Mouse (Mus musculus) left cerebral cortex, adult 9 months (tissue): ENCODE data around the gene Slc4a3.
A peak's percentile ranks its signal among the peaks of the same experiment; 100 is the strongest.

Source experiments
- DNase-seq, 2 experiments: peaks; one replicate each; pipeline ENCODE4 v3.0.0; 2022; ENCODE audit warnings: low spot score in 2 of 2

Slc4a3 gene

DNA sequence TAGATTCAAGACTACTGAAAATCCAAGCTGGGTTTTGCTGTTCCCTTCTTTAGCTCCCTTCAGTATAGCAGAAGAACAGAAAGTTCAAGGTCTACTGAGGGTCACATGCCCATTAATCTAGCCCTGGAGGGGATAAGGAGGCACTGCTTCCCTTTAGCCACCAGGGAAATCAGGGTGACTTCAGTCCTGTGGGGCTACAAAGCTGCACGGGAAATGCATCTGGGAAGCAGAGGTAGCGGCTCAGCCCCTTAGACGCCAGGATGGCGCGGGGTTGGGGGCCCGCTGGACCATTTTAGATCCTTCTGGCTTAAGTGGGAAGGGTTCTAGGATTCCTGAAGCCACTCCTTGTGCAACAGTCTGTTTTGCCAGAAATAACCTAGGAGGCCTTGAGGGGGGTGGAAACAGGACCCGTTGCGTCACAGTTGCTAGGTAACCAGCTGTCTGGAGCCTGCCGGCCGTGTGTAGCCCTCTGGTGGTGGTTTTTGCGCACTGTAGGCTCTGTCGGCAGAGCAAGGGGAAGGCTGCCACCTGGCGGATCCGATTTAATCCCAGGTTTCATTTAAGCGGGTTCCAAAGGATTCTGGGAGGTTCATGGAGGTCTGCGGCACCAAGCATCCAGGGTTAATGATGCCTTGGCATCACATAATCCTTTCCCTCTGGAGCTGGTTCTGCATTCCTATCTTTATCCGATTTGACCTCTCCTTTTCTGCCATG, 13.3 kb downstream of the Slc4a3 start:
- peak; percentile 89 to 98 for DNase-seq

DNA sequence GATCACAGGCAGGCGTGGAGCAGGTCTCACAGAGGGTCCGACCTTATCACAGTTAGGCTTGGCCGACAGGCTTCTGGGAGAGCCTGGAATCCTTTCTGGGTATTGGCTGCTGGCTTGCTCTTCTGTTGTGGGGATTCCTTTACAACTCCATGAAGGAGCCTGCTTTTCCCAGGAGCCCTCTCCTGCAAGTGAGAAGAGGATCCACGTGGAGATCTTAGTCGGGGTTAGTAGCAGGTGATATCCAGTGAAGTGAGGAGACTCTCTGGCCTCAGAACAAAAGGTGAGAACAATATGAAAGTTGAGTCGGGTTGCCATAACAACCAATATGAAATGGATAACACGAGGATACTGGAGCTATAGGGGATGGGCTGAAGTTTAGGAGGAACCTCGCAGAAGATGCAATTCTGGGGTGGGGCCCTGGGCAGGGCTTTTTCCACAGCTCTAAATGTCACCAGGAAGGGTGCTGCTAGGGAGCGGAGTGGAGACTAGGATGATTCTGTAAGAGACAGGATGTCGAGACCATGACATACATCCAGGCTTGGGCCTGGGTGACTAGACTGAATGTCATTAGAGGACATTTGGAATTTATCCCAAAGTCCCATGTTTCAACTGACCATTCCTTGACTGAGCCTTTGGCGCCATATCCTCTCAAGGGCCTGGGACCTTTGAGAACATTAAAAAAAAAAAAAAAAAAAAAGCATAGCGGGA, 14.3 kb downstream of the Slc4a3 start:
- no peak for DNase-seq

DNA sequence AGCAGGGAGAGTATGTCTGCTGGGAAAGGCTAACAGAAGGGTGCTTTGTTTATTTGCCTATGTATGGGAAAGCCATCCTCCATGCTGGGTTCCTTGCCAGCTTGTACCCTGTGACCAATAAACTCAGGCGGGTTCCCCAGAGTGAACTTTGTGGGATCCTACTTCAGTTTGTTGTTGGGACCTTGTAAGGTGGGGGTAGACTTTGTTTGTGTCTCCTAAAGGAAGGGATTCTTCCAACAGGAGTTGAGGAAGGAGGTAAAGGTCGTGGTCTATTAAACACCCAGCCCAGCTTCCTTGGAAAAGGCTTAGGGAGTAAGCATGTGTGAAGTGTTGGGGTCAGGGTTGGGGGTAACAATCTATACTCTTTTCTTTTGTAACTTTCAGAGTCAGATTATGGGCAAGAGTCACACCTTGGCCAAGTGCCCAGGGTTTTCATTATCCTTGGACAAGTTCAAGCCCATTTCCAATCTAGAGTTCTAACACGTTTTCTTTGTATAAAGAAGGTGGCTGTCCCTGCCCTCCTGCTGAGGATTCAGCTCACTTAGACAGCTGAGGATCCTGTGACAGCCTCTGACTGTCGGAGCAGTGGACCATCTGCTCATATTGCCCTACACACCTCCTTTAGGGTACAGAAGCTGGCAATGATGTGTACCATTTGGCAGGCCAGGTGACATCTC, 15.3 kb downstream of the Slc4a3 start:
- DNase-seq = no peak

DNA sequence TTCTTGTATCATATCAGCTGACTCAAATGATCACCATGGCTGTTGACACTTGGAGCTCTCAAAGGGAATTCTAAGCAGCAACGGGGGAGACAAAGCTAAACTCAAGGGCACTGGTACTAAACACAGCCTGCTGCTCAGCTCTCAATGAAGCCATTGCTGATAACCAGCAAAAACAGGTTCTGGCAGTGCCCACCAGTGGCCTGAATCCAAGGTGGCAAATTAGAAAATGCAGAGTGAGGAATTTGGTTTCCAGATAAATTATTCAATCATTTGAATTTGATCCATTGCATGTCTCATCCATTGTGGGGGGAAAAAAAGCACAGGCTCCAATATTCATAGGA, 15.8 kb downstream of the Slc4a3 start:
- DNase-seq = no peak

DNA sequence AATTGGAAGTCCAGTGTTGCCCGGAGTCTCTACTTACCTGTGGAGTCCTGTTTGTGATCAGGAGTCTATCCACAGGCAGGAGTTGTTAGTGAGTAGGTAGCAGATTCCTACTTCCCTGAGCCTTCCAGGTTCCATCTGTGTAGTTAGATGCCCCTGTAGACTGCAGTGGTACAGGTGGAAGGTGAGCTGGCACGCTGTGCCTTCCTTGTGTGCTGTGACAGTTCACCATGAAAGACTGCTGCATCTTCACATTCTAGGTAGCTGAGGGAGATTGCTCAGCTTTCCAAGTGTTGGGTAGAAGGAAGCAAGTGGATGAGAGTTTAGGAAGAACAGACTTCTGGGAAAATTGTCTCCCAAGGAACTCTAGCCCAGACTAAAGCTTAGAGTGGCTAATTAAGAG, 18.0 kb downstream of the Slc4a3 start:
- no peak for DNase-seq

DNA sequence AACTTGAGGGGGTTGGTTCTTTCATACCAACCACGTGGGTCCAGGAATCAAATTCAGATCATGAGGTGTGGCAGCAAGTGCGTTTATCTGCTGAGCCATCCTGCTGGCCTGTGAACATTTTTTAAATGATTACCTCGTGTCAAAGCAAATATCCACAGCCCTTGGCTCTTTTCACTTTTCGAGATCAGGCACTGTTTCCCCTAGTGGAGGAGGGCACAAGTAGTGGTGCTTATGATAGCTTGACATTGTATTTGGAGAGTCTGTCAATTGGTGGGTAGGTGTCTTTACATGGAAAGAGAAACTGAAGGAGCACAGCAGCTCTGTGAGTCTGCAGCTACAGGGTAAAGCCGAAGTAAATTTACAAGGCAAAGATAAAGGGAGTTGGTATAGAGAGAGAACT, 18.9 kb downstream of the Slc4a3 start:
- DNase-seq = no peak

DNA sequence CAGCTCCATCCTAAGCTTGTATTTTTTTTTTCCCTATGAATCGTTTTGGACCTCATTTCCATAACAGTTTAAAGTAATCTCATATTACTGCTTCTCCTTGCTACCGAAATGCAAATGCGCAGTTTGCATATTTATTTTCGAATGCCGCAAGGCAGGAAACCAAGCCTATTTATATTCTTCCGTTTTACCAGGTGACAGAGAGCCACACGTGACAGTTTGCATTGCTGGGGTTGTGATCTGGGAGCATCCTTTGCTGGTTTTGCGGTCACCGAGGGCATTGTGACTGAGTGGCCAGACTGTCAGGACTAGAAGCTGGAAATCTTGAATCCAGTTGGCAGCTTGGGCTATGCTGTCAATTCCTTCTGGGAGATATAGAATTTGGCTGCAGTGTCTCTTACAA, 19.6 kb downstream of the Slc4a3 start:
- DNase-seq = no peak

DNA sequence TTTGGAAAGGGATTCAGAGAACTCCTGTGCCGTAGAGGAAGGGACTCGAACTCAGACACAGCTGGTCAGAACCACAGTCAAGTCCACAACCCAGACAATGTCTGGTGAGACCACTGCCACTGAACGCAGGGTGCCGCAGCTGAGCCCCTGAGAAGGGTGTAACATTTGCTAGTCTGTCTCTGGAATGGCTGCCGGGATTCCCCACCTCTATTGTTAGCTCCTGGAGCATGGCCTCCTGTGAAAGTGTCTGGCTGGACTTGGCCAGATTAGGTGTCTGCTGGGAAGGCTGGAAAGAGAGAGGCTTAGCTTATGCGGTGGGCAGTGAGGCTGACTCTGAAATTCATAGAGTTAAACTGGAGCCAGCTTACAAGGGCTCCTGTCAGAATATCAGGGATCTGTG, 24.3 kb downstream of the Slc4a3 start:
- DNase-seq = no peak

DNA sequence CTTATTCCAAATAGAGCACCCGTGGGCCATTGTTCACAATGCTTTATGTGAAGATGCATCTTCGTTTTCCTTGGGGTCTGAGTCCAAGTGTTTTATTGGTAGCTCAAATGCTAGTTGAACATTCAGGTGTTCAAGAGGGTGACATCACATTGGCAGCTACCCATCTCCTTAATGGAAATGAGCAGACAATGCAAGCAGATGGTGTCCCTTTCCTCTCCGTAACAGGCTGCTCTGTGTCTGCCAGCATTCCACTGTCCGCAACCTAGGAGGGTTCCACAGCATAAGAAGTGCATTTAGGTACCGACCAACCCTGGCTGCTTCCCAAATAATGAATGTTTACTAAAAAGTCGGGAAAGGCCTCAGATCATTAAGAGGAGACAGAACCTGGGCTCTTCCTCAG, 26.7 kb downstream of the Slc4a3 start:
- DNase-seq = no peak

DNA sequence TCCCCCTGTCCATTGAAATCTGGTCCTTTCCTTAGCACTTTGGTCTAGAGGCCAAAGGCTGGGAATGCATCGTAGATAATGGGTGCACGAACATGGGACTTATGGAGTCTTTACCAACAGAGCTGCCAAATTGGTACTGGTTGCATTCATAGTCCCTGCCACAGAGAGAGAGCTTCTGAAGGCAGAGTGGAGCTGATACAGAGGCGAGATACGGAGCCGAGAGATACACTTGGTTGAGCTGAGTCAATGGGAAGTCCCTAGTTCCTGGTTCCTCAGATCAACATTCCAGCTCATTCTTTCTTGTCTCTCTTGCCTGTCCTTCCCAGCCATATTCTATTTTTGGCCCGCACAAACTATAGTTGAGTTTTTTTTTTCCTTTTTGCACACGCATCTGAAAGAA, 27.6 kb downstream of the Slc4a3 start:
- DNase-seq = no peak

DNA sequence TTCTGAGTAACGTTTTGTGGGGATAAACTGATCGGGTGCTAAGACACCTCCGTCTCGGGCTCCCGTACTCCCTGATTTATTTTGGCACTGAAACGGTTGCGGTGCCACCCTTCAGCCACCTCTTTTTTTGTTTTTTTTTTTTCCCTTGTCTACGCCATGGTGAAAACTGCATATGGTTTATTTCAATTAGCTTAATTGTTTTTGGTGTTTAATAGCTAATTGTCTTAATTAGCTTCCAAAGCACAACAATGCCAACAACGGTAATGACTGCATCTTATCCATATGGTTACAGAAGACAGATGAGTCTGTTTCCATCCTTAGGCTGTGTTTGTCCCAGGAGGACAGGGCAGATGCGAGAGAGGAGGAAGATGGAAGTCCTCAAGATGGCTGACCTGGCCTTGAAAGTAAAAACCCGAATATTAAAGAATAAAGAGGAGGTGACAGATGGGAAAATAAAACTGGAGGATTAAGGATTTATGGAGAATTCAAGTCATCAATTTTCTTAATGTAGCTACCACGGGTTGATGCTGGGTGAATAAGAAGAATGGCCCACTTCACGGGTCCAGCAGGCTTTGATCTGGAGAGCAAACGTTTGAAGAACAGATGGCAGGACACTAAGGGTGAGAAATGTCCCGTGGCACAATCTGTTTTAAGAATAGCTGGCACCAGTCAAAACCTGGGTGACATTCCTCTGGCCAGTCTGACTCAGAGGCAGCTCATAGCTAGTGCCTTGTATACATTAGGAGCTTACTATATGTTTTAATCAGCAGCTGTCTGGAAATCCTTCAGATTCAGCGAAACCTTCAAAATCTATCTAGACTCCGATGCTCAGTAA, 28.6 kb downstream of the Slc4a3 start:
- DNase-seq = no peak

DNA sequence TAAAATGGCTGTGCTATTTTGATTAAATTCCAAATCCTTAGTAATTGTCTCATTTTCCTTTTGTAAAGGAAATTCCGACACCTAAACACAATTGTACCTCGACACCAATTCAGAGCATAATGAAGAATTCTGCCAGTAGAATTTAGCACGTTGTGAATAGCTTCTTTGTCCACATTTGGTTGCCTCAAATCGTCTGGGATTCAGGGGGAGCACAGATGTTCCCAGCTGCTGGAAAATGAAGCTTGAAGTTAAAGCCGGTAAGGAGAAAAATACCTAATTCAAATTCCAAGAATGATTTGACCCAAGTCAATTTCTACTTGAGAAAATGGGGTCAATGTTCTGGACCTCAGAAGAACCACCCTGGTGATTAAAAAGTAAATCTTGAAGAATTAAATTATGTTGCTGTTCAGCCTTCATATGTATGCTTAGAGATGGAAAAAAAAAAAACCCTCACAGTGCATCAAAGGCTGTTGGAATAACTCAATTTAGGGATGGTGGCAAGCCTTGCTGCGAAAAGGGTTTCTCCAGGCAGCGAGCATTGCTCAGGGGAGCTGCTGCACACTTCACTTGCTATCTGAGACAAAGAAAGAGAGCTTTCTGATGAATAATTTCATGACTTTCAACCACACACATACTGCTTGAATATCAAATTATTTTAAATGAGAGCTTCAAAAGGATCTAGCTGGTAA, 36.0 kb downstream of the Slc4a3 start:
- no peak for DNase-seq

DNA sequence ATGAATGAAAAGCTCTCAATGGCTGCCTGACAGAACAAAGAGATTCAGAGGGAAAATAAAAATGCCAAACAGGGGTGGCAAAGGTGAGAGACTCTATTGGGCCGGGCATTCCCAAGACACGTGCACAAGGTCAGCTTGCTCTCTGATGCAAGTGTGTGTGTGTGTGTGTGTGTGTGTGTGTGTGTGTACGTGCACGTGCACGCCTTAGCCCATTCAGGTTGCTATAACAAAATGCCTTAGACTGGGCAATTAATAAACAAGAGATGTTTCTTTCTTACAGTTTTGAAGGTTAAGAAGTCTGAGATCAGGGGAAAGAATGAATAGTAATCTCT, 36.5 kb downstream of the Slc4a3 start:
- DNase-seq = no peak

DNA sequence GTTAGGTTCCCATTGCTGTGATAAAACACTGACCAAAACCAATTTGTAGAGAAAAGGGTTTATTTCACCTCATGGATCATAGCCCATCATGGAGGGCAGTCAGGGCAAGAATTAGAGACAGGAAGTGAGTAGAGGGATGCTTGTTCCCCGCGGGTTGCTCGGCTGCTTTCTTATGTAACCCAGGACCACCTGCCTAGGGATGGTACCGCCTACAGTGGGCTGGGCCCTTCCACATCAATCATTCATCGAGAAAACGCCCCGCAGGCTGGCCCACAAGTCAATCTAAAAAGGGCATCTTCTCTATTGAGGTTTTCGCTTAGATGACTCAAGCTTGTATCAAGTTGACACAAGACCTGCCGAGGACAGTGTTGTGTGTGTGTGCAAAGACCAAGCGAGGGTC, 37.0 kb downstream of the Slc4a3 start:
- no peak for DNase-seq

DNA sequence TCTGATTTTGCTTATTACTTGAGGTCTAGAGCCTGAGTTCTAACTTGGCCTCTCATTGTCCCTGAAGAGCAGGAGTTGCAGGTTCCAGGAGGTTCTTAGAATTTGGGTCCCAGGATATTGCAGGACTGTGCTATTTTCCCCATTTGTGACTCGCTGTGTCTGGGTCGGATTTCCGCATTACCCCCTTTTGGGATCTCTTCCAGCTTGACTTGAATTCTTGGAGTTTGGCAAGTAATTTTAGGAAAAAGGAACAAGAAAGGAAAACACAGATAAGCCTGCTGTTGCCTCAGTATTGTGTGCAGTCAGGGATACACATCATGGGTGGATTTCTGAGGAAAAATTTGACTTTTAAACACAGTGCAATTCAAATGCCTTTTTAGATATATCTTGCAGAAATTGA, 40.7 kb downstream of the Slc4a3 start:
- no peak for DNase-seq

DNA sequence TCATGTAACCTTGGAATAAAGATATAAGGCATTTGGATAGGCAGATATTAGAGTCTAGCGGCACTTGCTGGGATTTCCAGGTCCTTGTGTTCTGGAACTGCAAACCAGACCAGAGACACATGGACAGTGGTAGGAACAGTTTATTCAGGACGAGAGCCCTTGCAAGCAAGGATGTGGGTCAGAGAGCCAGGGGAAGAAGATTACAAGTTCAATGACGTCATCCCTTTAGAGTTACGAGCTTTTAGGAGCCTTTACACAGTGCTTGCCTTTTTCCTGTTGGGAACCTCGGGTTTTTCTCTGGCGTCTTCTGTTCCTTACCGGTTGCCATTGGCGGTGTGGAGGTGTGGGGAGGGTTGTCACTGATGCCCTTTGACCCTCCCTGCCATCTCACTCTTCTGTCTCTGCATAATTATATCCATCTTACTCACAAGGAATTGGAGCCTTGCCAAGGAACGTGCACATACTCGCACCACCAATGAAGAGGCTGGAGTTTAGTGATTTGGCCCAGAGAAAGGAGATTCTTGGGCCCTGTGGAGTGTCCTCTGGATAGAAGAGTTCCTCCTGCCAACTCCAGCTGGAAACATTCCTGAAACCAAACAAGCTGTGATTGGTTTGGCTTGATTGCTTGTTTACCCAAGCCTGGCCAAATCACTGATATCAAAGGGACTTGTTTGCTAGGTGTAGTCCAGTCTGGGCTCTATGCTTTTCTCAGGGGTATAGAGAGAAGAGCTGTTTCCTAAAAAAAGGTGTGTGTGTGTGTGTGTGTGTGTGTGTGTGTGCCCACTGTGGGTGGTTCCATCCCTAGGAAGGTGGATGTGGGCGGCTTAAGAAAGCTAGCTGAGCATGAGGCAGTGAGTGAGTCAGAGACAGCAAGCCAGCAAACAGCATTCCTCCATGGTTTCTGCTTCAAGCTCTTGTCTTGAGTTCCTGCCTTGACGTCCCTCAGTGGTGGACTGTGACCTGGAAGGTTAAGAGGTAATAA, 42.0 kb downstream of the Slc4a3 start:
- peak; percentile 33 to 58 for DNase-seq

DNA sequence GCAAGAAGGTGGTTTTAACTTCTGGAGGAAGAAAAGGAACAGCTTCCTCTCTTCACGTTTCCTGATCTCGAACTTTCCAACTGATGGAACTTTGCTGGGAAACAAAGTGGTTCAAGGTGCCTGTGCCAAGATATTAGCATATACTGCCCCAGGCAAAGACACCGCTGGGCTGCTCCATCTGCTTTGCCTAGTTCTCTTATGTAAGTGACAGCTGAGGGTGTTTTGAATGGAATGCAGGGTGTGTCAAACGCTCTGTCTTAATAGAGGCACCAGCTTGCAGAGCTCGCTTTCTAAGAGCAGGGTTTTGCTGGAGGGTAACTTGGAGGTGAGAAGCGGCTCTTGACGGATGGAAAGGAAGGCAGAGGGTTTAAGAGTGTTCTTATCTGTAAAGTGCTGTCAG, 42.8 kb downstream of the Slc4a3 start:
- peak; percentile 67 to 68 for DNase-seq

DNA sequence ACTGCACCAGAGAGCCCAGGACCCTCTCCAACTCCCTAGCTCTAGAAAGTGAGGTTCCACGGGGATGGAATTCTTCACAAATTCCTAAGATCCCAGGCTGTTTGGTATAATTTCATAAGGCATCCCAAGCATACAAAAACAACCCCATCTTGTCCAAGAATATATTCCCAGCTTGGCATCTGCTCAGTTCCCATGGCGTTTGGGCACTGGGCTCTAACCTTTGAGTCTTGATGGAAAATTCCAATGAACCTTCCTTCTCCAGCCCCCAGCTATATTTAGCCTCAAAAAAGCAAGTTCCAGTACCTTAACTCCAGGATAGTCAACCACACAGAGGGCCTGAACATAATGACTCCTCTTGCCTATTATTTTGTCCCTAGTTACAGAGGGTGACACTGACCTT, 43.9 kb downstream of the Slc4a3 start:
- no peak for DNase-seq

DNA sequence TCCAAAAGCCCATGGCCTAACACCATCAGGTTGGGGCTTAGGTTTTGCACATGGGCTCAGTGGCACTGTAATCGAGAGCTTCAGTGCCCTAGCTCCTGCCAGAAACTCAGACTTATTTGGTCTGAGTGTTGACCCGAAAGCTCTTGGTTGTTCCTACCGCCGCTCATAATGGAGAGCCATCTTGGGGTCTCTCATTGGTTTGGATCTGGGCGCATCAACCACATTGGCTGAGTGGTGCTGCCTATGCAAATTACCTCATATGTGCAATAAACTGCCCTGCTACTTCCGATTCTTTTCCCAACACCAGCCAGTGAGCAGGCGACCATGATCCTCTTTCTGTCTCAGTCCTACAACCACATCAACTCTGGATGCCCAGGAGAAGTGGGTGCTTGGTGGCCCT, 47.9 kb downstream of the Slc4a3 start:
- no peak for DNase-seq

DNA sequence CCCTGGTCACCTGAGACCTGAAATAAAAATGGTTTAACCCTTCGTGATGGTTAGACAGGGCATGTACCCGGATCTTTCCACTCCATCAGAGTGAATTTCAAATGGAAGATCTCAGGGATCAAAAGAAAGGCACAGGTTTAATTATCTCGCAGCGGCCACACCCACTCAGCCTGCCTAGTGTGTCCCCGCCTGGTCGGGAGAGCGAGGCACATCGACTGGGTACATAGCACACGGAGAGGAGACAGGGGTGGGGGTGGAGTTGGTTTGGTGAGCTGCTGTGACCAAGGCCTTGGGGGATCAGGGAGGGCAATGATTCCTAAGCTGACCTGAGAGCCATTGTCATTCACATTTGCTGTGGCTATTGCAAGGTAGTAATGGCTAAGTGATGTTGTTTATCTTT, 48.8 kb downstream of the Slc4a3 start:
- DNase-seq = no peak

DNA sequence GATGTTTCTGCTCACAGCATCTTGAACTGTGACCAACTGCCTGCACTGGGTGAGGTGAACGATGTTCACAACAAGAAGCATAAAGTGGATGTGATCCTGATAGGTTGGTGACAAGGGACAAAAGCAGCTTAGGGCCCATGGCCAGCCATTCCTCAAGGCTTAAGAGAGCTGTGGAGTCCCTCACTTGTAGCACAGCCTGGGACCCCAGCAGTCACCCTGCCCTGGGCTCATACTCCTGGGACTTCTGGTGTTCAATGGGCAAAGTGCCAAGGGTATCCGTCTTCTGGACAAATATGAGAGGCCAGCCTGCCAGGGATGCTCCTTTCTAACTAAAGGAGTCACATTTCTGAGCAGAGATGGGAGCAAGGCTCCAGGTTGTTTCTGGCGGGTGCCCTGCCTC, 49.9 kb downstream of the Slc4a3 start:
- no peak for DNase-seq
